Mouse (Mus musculus) E14TG2a.4 (cell line): ENCODE measurements at regions not wholly inside any gene's neighbourhood (a gene's known extent, or its start where the extent isn't known, plus 50 kb on each side); places are given as distances from the start of the nearest gene placed in this dataset.

Source experiments
- H3K27me3 ChIP-seq: 2 replicates; pipeline ENCODE4 v1.6.1; 2014; ENCODE audit warnings: low read length, control low read depth; ENCODE audit not compliant: insufficient read depth
- H3K36me3 ChIP-seq: 2 replicates; pipeline ENCODE4 v1.6.1; 2014; ENCODE audit warnings: low read length, control low read depth; ENCODE audit not compliant: insufficient read depth
- H3K4me1 ChIP-seq: replicated peaks from 2 replicates; pipeline ENCODE4 v1.6.1; 2014; ENCODE audit warnings: low read depth, low read length, control low read depth
- H3K4me3 ChIP-seq: replicated peaks from 2 replicates; pipeline ENCODE4 v1.5.1; 2014; ENCODE audit warnings: mild to moderate bottlenecking, low read length
- H3K9me3 ChIP-seq: 2 replicates; pipeline ENCODE4 v1.6.1; 2014; ENCODE audit warnings: low read length, control low read depth
- CTCF ChIP-seq: conservative IDR thresholded peaks from 2 replicates; pipeline ENCODE4 v1.5.1; 2014; ENCODE audit warnings: low read length
- NANOG ChIP-seq: IDR thresholded peaks from 2 replicates; pipeline ENCODE4 v1.6.1; 2014; ENCODE audit warnings: borderline replicate concordance, low read length, mixed read lengths
- POU5F1 ChIP-seq: IDR thresholded peaks from 2 replicates; pipeline ENCODE4 v1.6.1; 2014; ENCODE audit warnings: low read length, borderline replicate concordance

GRCm38 (mm10) chr10:124142336-124142735 lies 878.5 kb downstream of the Fam19a2 start:
- Histone ChIP-seq H3K4me3 (no peak overlapping the region), H3K36me3 (no peaks in the 10 kb centered on the region), H3K27me3 (no peaks in the 10 kb centered on the region), H3K9me3 (peaks cover 5% of the 10 kb centered on the region; the same call in 1 of the 2 replicates), H3K4me1 (no peaks in the 10 kb centered on the region)
- TF ChIP-seq POU5F1 = no peak
- TF ChIP-seq CTCF = no peak
- no peak for TF ChIP-seq NANOG

GRCm38 (mm10) chr10:124146751-124147469 lies 883.1 kb downstream of the Fam19a2 start:
- H3K9me3 ChIP-seq = no peaks in the 10 kb centered on the region
- H3K4me3 ChIP-seq = no peak overlapping the region
- TF ChIP-seq NANOG = no peak
- TF ChIP-seq POU5F1 = no peak
- TF ChIP-seq CTCF = no peak
- no peaks in the 10 kb centered on the region for H3K36me3 ChIP-seq
- no peaks in the 10 kb centered on the region for H3K27me3 ChIP-seq
- H3K4me1 ChIP-seq = no peaks in the 10 kb centered on the region

GRCm38 (mm10) chr10:124163441-124163840 lies 899.6 kb downstream of the Fam19a2 start:
- no peaks in the 10 kb centered on the region for H3K4me1 ChIP-seq
- H3K27me3 ChIP-seq = no peaks in the 10 kb centered on the region
- no peak overlapping the region for H3K4me3 ChIP-seq
- TF ChIP-seq POU5F1 (no peak), NANOG (no peak), CTCF (no peak)
- H3K36me3 ChIP-seq = no peaks in the 10 kb centered on the region
- H3K9me3 ChIP-seq = no peaks in the 10 kb centered on the region

GRCm38 (mm10) chr10:124175598-124175997 lies 911.8 kb downstream of the Fam19a2 start:
- Histone ChIP-seq H3K4me3 (no peak overlapping the region), H3K4me1 (no peaks in the 10 kb centered on the region), H3K36me3 (no peaks in the 10 kb centered on the region), H3K9me3 (no peaks in the 10 kb centered on the region), H3K27me3 (no peaks in the 10 kb centered on the region)
- TF ChIP-seq CTCF = no peak
- TF ChIP-seq NANOG = no peak
- TF ChIP-seq POU5F1 = no peak

- TF ChIP-seq POU5F1 = no peak
- Histone ChIP-seq H3K27me3 (no peaks in the 10 kb centered on the region), H3K4me3 (no peak overlapping the region), H3K36me3 (no peaks in the 10 kb centered on the region), H3K9me3 (no peaks in the 10 kb centered on the region), H3K4me1 (no peaks in the 10 kb centered on the region)
Observed at GRCm38 (mm10) chr10:124208317-124208716, 944.5 kb downstream of the Fam19a2 start.

- Histone ChIP-seq H3K4me1 (no peaks in the 10 kb centered on the region), H3K27me3 (no peaks in the 10 kb centered on the region), H3K9me3 (no peaks in the 10 kb centered on the region), H3K36me3 (no peaks in the 10 kb centered on the region), H3K4me3 (no peak overlapping the region)
- TF ChIP-seq CTCF (no peak), NANOG (no peak), POU5F1 (no peak)
Observed at GRCm38 (mm10) chr10:124219461-124219860, 955.7 kb downstream of the Fam19a2 start.

- Histone ChIP-seq H3K4me3 (no peak overlapping the region), H3K4me1 (no peaks in the 10 kb centered on the region), H3K9me3 (no peaks in the 10 kb centered on the region), H3K36me3 (no peaks in the 10 kb centered on the region), H3K27me3 (no peaks in the 10 kb centered on the region)
- TF ChIP-seq NANOG (no peak), CTCF (no peak), POU5F1 (no peak)
Observed at GRCm38 (mm10) chr10:124222068-124222467, 958.3 kb downstream of the Fam19a2 start.

GRCm38 (mm10) chr10:124227061-124227460 lies 963.3 kb downstream of the Fam19a2 start:
- Histone ChIP-seq H3K36me3 (no peaks in the 10 kb centered on the region), H3K27me3 (no peaks in the 10 kb centered on the region), H3K4me1 (no peaks in the 10 kb centered on the region), H3K4me3 (no peak overlapping the region), H3K9me3 (peaks cover 10% of the 10 kb centered on the region)
- TF ChIP-seq POU5F1 (no peak), CTCF (no peak), NANOG (no peak)

- H3K27me3 ChIP-seq = no peaks in the 10 kb centered on the region
- H3K9me3 ChIP-seq = no peaks in the 10 kb centered on the region
- H3K36me3 ChIP-seq = no peaks in the 10 kb centered on the region
- H3K4me3 ChIP-seq = no peak overlapping the region
- TF ChIP-seq NANOG = no peak
- H3K4me1 ChIP-seq = no peaks in the 10 kb centered on the region
Observed at GRCm38 (mm10) chr10:124249358-124249757, 985.6 kb downstream of the Fam19a2 start.
